Mouse (Mus musculus) lung, adult 18-20 months (tissue): ENCODE results near the gene Grap2.

Experiments used
- DNase-seq, 2 experiments: peaks; one replicate each; pipeline ENCODE4 v3.0.0; 2022; ENCODE audit warnings: mixed read lengths in 2 of 2

The Grap2 gene

DNA sequence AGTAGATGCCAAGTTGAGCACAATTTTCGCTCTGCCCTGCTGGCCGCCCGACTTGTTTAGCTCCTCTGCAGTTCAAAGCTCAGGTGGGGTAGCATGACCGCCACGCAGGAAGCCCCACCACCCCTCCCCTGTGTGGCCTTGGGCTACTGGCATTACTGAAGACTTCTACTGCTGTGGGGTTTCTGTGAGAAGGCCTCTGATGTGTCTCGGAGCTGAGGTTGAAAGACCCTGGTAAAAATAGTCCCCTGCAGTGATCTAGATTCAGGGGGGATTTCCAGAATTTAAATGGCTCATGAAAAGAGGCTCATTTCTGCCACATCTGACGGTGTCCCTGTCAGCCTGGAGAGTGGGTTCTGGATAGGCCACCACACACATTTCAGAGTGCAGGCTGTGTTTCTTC, 30.1 kb downstream of the Grap2 start:
- no peak for DNase-seq

- no peak for DNase-seq
Measured at GRCm38 (mm10) chr15:80604026-80604425, 31.6 kb downstream of the Grap2 start.

- DNase-seq: no peak
Measured at GRCm38 (mm10) chr15:80607970-80608369, 35.6 kb downstream of the Grap2 start.

DNA sequence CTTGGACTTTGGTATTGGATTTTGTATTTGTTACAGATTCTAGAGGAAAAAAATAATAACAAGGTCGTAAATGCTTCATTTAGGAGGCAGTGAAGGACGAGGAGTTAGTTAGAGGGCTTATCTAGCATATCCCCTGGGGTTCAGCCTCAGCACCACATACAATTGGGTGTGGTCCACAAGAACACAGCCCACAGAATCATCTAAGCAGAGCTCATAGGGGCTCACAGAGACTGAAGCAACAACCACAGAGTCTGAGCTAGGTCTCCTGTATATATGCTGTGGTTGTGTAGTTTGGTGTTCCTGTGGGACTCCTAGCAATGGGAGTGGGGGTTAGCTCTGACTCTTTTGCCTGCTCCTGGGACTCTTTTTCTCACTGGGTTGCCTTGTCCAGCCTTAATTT, 37.9 kb downstream of the Grap2 start:
- DNase-seq: no peak

DNA sequence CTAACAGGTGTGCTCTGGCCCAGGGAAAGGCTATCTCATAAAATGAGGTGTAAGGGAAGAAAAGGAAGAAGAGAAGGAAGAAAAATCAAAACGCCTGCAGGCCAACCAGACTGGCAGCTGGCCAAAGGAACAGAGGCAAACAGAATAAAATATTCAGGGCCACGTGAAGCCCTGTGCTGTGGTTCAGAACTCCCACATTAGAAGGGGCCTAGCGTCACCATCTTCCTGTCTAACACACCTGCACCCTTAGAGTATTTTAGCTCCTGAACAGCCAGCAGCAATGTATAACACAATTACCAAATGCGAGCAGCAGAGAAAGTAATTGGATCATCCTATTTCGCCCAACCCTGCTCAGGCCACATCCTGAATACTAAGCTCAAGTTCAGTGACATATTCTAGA, 39.1 kb downstream of the Grap2 start:
- no peak for DNase-seq

- DNase-seq: no peak
Measured at GRCm38 (mm10) chr15:80613904-80614303, 41.5 kb downstream of the Grap2 start.

- DNase-seq: peak; percentile 15 to 20
Measured at GRCm38 (mm10) chr15:80614500-80615289, 42.3 kb downstream of the Grap2 start.

- DNase-seq: no peak
Measured at GRCm38 (mm10) chr15:80615290-80615570, 42.8 kb downstream of the Grap2 start.

DNA sequence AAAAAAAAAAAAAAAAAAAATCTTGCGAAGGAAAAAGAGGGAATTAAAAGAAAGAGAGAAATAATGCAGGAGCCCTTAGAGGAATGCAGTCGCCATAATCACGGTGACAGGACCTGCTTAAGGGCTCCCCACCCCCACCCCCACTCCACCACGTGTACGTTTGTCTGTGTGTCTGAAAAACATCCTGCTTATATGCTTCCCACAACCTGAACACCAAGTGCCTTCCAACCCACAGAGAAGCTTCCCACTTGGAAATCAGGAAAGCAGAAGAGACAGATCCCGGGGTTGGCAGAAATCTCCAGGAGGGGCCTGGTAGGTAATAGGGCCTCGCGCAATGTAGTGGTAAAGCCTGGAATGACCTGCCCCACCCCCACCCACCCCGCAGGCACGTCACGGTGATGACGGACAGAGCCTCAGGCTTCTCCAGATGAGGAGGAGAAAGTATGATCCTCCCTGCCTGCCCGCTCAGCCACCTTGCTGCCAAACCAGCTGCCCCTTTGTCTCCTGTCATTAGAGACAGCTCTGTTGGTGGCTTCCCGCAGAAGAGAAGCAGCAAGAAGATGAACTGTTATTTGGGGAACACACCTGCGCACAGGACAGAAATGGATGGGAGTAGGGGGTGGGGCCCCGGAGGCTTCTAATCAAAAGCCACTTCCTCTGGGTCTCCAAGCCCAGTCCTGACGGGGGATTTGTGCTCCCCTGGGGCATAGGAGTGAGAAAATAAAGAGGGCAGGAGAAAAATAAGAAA, 43.4 kb downstream of the Grap2 start:
- DNase-seq: no peak

DNA sequence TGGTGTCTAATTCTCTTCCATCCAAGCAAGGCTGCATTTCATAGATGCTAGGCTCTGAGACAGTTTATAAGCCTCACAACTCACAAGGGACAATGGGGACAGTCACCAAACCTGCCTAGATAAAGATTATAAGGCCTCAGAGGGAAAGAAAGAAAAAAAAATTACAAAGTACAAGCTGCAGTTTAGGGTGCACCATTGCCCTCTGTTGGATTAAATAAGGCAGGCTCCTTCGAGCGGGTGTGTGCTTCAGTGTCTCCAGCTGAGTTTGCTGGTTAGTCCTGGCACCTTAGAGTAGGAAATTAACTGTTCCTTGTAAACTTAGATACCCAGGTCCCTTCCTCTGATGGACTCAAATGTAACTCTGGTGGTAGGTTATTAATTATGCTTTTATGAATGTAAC, 45.4 kb downstream of the Grap2 start:
- DNase-seq: no peak

DNA sequence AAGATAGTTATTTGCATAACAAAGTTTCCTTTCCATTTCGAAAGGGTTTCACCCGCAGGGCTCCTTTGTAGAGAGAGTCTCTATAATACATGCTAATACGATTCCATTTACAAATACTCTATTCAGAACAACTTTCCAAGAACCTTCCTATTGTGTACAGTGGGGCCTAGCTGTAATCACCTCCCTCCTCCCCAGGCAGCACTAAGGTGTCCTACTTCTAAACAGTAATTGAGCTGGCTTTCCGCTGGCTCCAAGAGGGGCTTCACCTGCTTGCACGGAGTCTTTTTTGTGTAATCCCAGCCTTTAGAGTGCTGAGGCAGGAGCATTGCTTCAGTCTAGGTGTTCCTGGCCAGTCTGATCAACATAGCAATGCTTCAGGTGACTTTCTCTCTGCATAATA, 46.8 kb downstream of the Grap2 start:
- DNase-seq: no peak

DNA sequence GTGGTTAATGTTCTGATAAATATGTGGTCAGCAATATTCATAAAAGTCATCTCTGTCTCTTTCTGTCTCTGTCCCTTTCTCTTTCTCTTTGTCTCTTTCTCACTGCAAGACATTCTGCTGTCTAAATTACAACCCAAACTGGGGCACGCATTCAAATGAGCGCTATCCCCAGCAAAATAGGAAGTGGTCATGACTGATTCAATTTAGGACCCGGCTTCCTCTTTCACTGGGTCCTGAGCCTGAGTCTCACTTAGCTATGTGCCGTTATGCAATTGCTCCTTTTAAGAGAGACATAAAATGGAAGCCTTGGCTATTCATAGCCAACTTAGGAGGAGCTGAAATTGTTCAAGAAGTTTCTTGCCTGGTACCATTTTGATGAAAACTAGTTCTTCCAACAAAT, 47.4 kb downstream of the Grap2 start:
- DNase-seq: peak in 1 of 2 experiments; percentile 17

GRCm38 (mm10) chr15:80620371-80620770, 48.0 kb downstream of the Grap2 start:
- no peak for DNase-seq

DNA sequence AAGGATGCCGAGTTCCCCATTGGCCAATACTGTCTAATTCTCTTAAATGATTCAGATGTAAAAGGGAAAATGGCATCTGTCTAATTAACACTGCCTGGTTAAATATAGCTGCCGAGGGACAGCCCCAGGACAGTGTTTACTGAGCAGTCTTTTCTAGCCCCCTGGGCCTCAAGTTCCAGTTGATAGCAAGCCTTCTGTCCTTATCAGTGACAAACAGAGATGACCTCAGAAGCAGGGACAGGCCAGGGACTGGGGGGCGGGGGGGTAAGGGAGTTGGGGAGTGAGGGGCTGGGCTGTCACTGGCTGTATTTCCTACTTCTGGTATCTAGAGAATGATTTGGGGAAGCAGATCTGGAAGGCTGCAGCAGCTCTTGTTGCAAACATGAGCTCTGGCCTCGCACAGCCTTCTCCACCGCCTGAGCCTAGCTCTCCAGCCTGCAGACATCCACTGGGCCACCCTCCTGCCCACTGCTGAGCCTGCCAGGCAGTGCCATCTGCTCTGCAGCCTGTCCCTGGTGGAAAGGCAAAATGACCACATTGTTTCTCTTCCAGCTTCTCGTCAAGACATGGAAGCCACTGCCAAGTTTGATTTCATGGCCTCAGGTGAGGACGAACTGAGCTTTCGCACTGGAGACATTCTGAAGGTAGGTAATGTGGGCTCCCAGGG, 50.9 kb downstream of the Grap2 start:
- no peak for DNase-seq

DNA sequence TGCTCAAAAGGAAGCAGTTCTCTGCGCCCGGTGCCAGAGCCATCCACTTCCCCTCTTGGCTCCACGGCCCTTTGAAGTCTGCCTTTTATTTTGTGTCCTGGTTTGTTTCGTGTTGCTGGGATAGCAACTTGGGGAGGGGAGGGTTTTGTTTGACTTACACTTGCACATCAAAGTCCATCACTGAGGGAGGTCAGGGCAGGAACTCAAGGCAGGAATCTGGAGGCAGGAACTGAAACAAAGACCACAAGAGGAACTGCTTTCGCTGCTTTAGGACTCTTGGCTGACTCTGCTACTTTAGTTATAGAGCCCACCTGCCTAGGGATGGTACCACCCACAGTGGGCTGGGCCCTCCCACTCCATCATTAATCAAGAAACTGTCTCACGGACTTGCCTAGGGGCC, 54.1 kb downstream of the Grap2 start:
- no peak for DNase-seq

DNA sequence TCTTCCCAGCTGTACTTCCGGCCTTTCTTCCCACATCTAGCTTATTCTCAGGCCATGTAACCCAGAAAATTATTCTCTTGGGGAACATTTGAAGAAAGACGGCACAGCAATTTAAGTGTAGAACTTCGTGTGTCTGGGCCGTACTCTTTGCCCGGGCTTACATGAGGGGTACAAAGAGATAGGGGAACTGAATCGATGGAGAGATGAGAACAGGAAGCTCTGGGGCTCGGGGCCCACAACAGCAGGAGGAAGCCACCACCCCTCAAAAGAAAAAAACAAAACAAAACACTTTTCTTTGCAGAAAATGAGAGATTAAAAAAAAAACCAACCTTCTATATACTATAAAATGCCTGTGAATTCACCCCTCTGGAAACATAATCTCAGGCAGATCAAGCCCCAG, 57.8 kb downstream of the Grap2 start:
- DNase-seq: no peak

DNA sequence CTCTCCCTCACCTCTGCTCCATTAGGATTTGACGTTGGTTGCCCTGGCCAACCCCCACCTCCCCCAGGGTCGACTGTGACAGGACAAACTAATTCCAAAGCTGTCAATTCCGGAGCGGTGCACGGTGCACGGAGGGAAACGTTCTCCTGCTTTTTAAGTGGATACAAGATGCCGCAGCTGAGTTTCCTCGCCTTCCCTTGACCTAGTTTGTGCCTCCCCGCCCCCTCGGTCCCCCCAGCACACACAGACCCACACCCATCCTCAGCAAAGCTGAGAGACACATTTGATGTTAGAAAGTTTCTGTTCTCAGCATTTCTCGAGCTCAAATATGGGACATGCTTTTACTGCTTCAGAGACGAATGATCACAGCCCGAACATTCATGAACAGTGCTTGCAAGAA, 58.3 kb downstream of the Grap2 start:
- no peak for DNase-seq

- DNase-seq: no peak
Measured at GRCm38 (mm10) chr15:80631311-80631710, 58.9 kb downstream of the Grap2 start.

DNA sequence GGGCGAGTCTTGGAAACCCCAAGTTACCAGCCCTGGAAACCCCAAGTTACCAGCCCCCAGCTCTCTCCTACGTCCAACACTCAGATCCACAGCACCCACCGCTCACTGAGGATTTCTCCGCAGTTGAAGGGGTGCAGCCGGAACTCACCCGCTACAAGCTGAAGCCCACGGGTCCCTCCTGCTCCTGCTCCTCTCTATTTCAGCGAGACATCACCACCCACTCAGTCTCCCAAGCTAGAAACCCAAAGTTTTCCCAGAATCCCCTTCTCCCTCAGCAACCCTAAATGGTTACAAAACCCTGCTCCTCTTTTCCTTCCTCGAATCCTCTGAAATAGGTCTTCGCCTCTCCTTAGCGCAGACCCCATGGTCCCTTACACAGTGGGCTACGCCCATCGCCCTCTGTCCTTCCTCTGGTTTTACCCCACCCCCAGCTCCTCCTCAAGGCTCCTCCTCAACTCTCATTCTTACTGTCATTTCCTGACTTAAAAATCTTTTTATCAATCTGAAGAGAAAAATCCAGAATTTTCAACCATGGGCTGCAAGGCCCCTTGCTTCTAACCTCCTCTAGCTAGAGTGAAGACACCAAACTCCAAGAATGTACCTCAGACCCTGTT, 60.0 kb downstream of the Grap2 start:
- no peak for DNase-seq

DNA sequence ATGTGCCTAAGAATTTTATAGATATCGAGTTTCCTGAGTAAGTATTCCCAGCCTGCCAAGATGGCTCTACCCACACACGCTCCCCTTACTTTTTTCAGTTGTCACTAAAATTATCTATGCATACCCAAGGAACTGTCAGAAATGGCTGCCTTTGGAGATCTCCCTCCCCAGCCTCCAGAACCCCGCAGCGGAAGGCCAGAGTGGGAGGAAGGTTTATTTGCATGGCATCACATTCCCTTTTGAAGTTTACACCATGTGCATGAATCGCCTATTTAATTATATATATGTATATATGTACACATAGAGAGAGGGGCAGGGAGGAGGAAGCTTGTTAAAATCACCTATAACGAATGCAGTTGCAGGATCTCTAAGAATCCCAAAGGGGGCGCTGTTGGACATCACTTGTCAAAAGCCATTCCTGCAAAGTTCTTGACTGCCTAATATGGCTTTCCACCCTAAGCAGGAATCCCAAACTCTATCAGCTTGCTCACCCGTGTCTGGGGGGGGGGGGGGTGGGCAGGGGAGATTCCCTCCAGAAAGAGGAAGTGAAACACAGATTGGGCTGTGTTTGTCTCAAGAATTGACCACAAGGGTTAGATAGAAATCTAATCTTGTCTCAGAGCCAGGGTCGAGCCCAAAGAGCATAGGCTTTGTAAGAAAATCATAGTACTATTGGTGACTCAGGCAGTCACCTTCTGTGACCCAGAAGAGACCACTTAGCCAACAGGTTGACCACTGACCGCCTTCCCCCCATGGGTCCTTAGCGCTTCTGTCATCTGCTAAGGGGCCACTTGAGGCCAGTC, 62.2 kb downstream of the Grap2 start:
- DNase-seq: peak; percentile 26 to 53

DNA sequence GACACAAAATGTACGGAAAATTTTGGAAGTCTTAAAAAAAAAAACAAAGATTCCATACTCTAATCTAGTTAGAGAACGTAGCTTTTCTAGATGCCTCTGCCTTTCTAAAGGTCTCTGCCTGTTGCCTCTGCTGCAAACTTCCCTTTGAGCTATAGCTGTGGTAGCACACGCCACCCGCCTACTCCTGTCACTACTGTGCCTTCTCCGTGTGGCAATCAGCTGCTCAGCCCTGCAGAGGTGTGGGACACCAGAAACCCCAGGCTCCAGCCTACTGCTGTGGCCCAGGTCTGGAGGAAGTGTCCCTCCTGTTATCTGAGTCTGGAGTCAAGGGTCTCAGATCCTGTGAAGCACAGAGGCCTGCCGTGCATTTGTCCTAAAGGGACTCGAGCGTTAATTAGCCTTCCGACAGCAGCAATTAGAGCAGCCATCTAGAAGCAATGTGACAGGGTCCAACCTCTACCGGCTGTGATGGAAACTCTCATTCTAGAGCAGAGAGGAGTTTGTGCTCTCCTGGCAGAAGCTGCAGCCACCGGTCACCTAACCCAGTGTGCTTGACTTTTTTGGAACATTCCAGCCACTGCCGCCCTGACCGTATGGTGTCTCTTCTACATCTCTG, 64.5 kb downstream of the Grap2 start:
- no peak for DNase-seq

GRCm38 (mm10) chr15:80639071-80639702, 66.8 kb downstream of the Grap2 start:
- peak in 1 of 2 experiments; percentile 16 for DNase-seq
